Mouse (Mus musculus): ENCODE measurements around the gene Cd93.

The Cd93 gene

DNA sequence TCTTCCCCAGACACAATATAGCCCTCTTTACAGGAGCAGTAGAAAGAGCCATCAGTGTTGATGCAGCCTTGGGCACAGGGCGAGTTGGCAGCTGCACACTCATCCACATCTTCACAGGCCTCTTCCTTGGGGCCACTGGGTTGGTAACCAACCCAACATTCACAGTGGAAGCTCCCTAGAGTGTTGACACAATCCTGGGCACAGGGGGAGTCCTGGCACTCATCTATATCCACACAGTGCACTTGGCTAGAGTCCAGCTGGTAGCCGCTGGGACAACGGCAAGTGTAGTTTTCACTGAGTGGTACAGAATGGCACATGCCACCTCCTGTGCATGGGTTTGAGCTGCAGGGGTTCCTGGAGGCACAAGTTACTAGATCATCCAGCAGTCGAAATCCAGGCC lies 1.2 kb downstream of the Cd93 start:
- no peak for DNase-seq (ENCODE audit: low read depth)

DNA sequence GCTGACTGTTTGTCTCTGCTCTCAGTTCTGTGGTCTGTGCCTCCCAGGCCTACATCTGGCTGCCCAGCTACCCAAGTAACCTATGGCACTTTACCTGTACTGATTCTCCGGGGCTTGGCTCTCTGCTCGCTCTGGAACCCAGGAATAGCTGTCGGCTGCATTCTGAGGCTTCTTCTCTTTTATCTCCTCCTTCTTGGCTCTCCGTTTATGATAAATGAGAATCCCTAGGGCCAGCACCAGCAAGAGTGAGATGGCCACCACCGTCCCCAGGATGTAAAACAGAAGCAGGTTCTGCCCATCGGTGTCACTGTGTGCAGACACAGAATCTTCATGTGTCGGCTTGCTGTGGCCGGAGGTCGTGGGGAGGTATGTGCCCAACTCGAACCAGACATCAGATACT lies 1.9 kb downstream of the Cd93 start:
- no peak for DNase-seq (ENCODE audit: low read depth)

- DNase-seq (ENCODE audit: low read depth) = peak; percentile 34
Measured at GRCm38 (mm10) chr2:148439691-148440276, 3.6 kb downstream of the Cd93 start.

GRCm38 (mm10) chr2:148436285-148436684 lies 7.1 kb downstream of the Cd93 start:
- DNase-seq (ENCODE audit: low read depth) = no peak

GRCm38 (mm10) chr2:148432346-148432745 lies 11.0 kb downstream of the Cd93 start:
- DNase-seq (ENCODE audit: low read depth) = no peak

GRCm38 (mm10) chr2:148430941-148431340 lies 12.4 kb downstream of the Cd93 start:
- peak; percentile 61 for DNase-seq (ENCODE audit: low read depth)

GRCm38 (mm10) chr2:148429001-148429505 lies 14.3 kb downstream of the Cd93 start:
- DNase-seq (ENCODE audit: low read depth) = peak; percentile 69

GRCm38 (mm10) chr2:148428523-148428922 lies 14.8 kb downstream of the Cd93 start:
- peak; percentile 50 for DNase-seq (ENCODE audit: low read depth)

GRCm38 (mm10) chr2:148427553-148427952 lies 15.8 kb downstream of the Cd93 start:
- no peak for DNase-seq (ENCODE audit: low read depth)

GRCm38 (mm10) chr2:148425709-148426382 lies 17.5 kb downstream of the Cd93 start:
- DNase-seq (ENCODE audit: low read depth) = no peak

- DNase-seq (ENCODE audit: low read depth) = no peak
Measured at GRCm38 (mm10) chr2:148421706-148422105, 21.7 kb downstream of the Cd93 start.

- no peak for DNase-seq (ENCODE audit: low read depth)
Measured at GRCm38 (mm10) chr2:148421112-148421511, 22.3 kb downstream of the Cd93 start.

GRCm38 (mm10) chr2:148419776-148420175 lies 23.6 kb downstream of the Cd93 start:
- no peak for DNase-seq (ENCODE audit: low read depth)

DNA sequence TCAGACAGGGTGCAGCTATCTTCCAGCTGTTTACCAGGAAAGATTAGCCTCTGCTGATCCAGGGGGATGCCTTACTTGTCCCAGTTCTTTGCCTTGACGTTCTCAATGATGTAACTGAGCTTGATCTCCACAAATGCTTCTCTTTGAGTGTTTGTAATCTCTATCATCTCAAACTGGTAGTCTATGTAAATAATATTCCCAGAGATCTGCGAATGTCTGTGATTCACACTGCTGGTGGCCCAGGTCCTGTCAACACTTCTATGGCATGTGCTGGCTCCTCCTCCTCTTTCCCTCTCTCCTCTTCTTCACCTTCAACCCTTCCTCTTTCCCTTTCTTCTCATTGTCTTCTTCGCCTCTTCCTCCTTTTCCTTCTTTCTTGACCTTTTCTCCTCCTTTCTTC lies 24.2 kb downstream of the Cd93 start:
- DNase-seq (ENCODE audit: low read depth) = no peak

DNA sequence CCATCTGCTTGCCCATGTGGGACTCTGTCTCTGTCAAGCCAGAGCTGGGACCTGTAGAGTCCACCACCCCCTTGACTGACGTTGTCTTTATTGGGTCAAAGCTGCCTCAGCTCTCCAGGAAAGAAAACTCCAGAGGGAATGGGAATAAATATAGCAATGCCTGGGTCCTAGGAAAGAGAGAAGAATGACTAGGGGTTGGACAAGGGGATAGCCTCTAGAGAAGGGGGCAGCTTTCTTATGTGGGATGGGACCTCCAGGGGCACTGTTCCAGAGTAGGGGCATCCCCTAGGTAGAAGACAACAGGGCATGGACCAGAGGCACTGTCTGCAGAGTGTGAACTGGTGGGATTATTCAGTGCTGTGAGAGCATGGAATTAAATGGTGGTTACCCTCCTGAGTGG lies 33.5 kb downstream of the Cd93 start:
- no peak for DNase-seq (ENCODE audit: low read depth)

DNA sequence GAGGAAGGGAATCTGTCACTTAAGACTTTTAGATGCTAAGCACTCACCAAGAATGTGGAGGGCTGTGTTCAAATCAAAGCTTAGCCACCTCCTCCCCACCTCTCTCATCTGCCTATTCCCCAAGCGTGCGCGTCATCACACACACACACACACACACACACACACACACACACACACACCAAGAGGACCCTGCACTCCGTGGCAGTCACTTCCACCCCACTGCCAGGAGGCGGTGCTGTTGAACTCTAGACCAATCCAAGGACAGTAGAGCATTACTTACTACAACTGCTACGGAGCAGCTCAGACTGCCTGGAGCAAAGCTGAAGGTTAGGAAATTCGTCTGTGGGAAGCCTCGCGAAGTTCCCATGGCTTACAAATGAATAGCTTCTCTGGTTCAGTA lies 34.2 kb downstream of the Cd93 start:
- DNase-seq (ENCODE audit: low read depth) = peak; percentile 91

- DNase-seq (ENCODE audit: low read depth) = no peak
Measured at GRCm38 (mm10) chr2:148408761-148409120, 34.6 kb downstream of the Cd93 start.

DNA sequence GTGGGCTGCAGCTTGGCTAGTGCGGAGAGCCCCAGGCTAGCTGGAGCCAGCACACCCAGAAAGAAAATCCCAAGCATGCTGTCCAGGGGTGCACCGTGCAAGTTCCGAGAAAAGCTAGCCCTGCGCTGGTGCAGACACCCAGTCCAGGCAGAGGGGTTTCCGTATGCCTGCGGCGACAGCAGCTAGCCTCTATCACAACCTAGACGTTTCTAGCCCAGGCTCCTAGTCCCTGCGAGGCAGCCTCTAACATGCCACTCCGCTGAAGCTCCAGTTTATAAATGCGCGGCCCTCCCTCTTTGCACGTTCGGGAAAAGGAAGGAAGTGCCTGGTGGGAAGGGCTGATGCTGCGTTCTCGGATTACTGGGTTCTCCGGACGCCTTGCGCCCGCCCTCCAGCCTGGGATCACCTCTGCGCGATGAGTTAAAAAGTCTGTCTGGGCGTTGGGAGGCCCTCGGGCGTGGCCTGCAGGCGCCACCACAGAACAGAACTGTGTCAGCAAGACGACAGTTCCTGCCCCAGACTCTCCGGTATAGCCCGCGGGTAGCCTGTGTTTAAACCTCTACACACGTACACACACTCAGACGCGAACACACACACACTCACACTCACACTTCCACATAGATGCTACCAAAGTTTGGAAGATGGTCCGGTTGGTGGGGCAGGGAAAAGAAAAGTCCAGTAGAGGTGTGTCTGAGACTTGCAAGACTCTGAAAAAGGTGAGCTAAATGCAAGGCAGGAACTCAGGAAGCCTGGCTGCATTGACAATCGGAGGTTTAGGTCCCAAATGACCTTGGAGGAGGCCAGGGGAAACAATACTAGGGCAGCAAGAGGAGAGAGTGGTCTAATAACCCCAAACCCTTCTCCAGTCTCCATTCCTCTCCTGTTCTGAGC lies 35.2 kb downstream of the Cd93 start, which contains the start of gene Thbd:
Thbd (minus strand) TSS at position 319 of the 891 bp plus-strand sequence.
- peak; percentile 79 for DNase-seq (ENCODE audit: low read depth)

- peak; percentile 54 for DNase-seq (ENCODE audit: low read depth)
Measured at GRCm38 (mm10) chr2:148406971-148407869, 36.1 kb downstream of the Cd93 start.

GRCm38 (mm10) chr2:148406160-148406970 lies 37.0 kb downstream of the Cd93 start:
- peak; percentile 62 for DNase-seq (ENCODE audit: low read depth)

DNA sequence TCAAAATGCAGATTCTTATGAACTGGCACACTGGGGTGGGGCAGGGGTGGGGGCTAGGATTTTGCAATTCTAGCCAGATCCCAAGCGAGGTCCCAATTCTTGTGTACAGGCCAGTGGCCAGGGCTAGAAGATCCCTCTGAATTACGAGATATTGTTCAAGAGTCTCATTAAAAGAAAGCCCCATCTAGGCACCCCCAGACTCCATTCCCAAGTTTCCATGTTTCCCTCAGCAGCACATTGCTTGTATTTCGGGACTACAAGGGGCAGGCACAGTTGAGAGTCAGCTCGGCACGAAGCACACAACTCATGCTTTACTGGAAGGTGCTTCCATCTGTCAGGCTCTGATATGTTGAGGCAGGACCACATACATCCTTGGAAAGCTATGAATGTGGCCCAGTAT lies 38.5 kb downstream of the Cd93 start:
- DNase-seq (ENCODE audit: low read depth) = no peak

All from NIH3T3 (cell line).